Mouse (Mus musculus) cerebellum, adult 18-20 months (tissue): ENCODE results near the gene Tnpo3.
A peak's percentile ranks its signal among the peaks of the same experiment; 100 is the strongest.

Experiments used
- DNase-seq, 2 experiments: peaks; one replicate each; pipeline ENCODE4 v3.0.0; 2021

Gene Tnpo3

DNA sequence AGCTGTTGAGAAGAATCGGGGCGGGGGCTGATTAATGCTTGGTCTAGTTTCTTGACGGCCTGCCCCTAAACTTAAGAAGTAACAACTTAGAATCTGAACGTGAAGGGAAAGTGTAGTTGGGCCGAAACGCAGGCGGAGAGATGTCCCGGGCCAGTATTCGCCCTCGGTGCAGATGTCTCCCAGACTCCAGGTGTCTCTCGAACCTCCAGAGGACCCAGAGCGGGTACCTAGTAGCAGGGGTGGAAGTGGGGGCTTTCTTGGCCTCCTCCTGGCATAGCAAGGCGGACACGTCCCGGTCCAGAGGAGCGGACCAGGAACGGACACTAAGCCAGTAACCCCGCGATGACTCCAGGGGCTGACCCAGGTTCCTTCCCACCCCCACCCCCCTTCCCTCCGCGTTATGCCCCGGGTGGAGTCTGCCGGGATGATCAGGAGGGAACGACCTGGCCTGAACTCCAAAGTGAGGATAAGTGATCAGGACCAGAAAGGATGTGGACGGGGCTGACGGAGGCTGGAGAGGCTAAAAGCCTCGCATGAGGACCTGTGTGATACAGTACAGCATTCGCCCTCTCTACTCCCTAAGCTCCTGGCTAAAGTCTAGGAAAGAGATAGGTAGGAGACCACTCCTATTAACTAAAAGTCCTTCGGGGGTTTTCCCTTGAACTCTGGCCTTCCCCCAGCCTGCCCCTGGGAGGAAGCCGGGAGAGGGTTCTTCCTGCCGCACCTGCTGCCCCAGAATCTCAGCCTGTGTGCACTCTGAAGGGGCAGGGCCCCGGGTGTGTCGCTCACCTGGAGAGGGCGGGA, 82.1 kb downstream of the Tnpo3 start:
- DNase-seq: no peak

DNA sequence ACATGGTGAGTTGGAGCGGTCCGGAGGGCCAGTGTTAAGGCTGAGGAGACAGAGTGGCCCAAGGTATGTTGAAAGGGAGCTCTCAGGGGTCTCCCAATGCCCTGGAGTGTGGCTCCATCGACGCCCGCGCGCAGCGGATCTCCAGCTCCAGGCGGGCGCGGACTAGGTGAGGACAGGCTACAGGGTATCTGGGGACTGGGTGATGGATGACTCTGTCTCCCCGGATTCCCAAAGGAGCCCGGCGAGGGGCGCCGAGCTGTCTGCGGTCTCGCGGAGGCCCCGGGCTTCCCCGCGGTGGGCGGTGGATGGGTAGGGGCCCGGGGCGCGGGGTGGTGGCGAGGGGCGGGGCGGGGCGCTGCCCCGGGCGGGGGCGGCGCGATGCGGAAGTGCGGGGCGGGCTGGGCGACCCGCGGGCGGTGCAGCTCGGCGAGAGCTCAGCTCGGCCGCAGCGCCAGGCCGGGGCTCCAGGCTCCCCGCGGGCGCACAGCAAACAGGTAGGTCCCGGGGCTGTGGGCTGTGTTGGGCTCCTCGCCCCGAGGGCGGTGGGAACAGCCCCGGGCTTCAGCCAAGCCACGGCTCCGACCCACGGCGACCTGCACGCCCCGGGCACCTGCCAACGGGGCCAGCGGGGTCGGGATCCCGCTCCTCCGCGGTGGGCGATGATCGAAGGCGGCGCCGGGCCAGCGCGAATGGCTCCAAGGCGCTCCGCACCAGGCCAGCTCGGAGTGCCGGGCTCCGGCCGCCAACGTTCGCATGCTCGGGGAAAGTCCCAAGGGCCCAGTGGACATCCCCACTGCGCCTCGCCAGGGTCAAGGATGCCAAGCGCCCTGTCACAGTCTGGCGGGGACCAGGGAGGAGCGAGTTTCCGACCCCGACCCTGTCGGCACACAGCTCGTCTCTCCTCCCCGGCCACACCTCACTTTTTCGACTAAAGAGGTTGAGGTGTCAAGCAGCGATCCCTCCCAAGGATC, 83.1 kb downstream of the Tnpo3 start, which contains the start of gene Irf5:
Gene Irf5 (plus strand): TSS at position 345 of the 971 bp plus-strand sequence.
- peak in 1 of 2 experiments; percentile 12 for DNase-seq

- DNase-seq: no peak
Observed at GRCm38 (mm10) chr6:29525256-29525655, 84.4 kb downstream of the Tnpo3 start.

DNA sequence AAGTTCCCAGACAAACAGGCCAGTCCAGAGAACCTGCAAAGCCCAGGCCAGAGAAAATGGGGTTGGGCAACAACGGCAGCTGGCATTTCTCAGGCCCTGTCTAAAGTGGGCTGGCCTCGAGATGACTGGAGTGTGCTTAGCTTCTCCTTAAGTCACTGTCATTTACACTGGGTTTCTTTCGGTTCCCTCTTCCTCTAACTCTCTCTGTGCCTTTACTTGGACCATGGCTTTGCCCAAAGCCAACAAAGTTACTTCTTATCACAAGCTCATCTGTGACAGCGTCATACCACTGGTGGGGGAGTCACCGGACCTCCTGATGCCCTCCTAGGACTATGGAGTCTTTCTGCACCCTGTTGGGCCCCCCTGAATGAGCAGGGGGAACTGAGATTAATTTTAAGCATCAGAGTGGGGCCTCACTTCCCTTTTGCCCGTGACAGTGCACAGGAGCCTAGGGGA, 85.6 kb downstream of the Tnpo3 start:
- no peak for DNase-seq

GRCm38 (mm10) chr6:29523301-29524033, 86.2 kb downstream of the Tnpo3 start:
- DNase-seq: no peak

DNA sequence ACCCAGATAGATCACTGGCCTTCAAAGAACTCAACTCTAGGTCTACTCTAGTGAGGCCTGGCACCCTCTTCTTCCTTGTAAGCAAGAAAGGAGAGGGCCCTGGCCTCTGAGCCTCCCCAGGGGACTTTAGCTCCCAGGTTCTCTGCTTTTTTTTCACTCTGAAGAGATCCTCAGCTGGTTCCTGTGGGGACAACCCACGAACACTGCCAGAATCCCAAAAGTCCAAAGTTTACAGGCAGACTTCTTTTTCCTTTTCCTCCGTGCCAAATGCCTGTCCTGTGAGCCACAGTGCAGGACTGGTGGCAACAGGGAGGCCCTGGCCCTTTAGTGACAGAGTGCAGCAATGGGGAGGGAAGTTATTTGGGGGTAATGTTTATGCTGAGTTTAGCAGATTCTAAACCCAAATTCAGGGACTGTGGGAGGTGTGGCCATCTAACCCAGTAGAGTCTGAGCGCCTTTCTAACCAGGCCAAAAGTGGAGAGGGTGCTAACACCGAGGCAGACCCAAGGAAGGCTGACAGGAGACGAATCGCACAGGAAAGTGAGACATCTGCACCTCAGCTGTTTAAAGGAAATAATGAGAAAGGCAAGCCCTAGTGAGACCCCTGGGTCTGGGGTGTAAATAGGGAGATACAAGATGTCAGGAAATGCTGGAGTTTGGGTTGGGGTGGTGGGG, 86.9 kb downstream of the Tnpo3 start:
- no peak for DNase-seq

GRCm38 (mm10) chr6:29517139-29517538, 92.5 kb downstream of the Tnpo3 start:
- DNase-seq: peak; percentile 21 to 34

DNA sequence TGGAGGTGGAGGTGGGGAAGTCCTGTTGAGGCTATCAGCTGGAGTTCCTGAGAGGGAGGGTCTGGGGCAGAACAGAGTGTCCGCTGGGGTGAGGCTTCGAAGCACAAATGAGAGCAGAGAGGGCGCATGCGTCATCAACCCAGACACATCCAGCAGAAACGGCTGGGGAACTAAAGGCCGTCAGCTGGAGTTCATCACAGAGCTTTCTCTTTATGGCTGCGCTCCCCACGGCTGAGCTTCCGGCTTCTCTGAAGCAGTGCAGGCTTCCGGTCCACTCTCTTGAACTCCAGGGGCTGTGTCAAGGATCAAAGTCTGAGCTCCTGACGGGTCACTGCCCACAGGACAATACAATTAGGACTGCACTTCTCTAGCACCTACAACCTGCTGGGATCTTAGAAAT, 96.4 kb downstream of the Tnpo3 start:
- no peak for DNase-seq

GRCm38 (mm10) chr6:29509086-29509485, 100.6 kb downstream of the Tnpo3 start:
- no peak for DNase-seq

GRCm38 (mm10) chr6:29507447-29508309, 102.0 kb downstream of the Tnpo3 start, which contains the start of gene Kcp:
Gene Kcp (minus strand): TSS chr6:29507952.
- DNase-seq: no peak

DNA sequence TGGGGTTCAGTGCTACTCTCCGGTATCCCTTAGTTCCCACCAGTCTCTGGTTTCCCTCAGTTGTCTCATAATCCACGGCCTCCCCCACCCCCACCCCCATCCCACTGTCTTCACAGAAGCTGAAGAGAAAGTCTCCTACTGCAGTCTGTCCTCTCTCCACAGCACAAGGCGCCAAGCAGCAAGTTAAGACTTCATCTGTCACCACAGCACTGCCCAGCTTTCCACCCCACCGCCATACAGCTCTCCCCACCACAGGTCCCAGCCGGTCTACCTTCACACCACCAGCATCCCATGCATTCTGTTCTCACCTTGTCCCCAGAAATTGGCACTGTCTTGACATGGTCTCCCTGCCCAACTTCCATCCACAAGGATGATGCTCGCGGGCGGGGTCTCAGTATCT, 102.9 kb downstream of the Tnpo3 start:
- no peak for DNase-seq

DNA sequence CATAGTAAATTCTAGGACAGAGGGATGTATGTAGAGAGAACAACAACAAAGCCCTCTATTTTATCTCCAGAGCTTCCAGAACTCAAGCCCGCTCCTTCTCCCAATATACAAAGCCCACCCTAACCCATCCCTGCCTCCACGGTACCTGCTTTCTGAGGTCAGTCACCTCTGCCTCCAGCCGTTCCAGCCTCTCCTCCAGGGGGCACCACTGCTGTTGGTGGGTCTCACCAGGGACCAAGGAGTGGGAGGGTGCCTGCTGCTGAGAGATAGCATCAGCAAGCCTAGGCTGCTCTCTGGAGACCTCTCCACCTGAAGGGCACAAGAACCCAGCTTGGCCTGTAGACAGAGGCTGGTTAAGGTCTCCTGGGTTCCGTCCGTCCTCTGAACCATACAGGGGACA, 104.2 kb downstream of the Tnpo3 start:
- DNase-seq: no peak

DNA sequence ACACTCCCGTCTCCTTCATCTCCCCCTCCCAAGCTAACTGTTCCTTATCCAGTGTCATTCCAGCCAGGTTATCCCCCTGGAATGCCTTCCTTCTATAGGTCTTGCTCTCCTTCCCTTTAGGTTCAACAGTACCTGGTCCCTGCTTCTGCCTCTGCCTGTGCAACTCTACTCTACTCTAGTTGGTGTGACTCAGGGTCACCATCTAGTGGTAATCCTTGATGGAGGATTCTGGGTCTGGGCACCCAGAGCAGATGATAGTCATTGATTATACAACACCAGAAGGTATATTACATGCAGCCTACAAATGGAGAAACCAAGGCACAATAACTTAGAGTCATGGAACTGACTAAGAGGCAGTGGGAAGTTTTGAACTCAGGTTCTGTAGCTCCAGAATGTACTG, 108.1 kb downstream of the Tnpo3 start:
- DNase-seq: no peak

- DNase-seq: no peak
Observed at GRCm38 (mm10) chr6:29500810-29501209, 108.9 kb downstream of the Tnpo3 start.

DNA sequence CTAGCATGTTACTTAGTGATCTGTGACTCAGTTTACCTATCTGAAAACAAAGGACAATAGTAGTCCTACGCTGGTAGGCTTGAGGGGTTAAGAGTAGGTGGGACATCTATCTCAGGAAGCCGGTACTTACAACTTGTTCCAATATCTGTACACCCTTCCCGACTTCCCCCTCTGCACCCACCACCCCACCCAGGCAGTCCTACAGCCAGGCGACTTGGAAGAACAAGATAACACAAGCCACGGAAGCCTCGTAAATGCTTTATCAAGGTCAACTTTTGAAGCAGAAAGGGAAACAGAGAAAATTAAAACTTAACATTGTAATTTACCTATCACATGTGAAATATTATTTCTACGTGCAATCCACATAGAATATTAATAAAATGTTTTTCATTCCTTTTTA, 109.5 kb downstream of the Tnpo3 start:
- no peak for DNase-seq

DNA sequence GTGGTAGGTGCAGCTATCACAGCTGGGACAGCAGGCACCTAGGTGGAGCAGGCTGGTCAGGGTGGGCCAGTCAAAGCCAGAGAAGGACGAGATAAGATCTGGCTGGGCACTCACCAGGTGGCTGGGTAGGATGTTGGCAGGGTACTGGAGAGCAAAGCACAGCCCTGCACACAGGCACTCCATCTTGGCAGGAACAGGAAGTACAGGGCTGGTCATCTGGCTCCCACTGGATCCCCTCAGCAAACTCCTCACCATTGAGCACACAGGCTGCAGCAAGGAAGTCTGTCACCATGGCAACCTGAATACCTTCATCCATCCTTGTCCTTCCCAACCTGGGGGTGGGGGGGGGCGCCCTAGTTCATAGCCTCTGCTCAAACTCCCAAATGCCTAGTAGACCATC, 111.9 kb downstream of the Tnpo3 start:
- no peak for DNase-seq

DNA sequence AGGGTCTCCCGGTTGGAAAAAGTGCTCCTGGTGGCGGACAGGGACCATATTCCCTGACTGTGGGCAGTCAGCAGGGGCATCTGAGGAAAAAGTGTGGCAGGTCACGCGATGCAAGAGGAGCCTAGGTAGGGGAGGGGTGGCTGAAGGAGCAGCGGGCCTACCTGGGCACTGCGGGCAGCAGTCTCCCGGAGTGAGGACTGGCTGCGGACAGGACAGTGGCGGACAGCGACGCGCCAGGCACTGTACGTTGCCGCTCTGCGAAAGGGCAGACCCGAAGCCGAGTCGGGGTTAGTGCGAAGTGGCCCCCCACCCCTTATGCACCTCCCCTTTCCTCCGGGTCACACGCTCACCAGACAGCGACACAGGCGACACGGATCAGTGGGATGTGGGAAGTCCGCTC, 113.4 kb downstream of the Tnpo3 start:
- no peak for DNase-seq

- no peak for DNase-seq
Observed at GRCm38 (mm10) chr6:29494101-29494500, 115.6 kb downstream of the Tnpo3 start.
